Mouse (Mus musculus) heart, embryonic 14.5 days (tissue): Measurements from ENCODE around the gene Flrt1. TPM values are rescaled to one million over a fixed set of nuclear protein-coding genes. Genes with fewer than 3 reads are reported as not detected.

Source experiments
- ATAC-seq: fragments of 200-750 bp; cut with Nextera tagmentation; 2 replicates; pipeline ENCODE4 v1.8.0; 2017; ENCODE audit warnings: low read depth, moderate TSS enrichment; ENCODE audit not compliant: insufficient number of reproducible peaks, insufficient read depth, low FRiP score
- H3K27ac ChIP-seq, 2 experiments: fragments of 200-500 bp in 1 of 2; fragments of 300-500 bp in 1 of 2; sonication (generic) in 1 of 2; replicated peaks in 1 of 2; 2 replicates each; pipeline ENCODE4 v1.5.1; 2012 to 2014; ENCODE audit warnings: low read depth in 2 of 2, low read length in 2 of 2, control low read depth in 1 of 2, mild to moderate bottlenecking in 1 of 2, mixed read lengths in 1 of 2; ENCODE audit not compliant: control insufficient read depth in 1 of 2, insufficient read depth in 1 of 2
- H3K27me3 ChIP-seq: fragments of 300-500 bp; sonication (generic); 2 replicates; pipeline ENCODE4 v1.6.1; 2014; ENCODE audit warnings: mild to moderate bottlenecking, low read length, control low read depth; ENCODE audit not compliant: control insufficient read depth, insufficient read depth
- H3K36me3 ChIP-seq: fragments of 300-500 bp; sonication (generic); 2 replicates; pipeline ENCODE4 v1.6.1; 2014; ENCODE audit warnings: mild to moderate bottlenecking, control low read depth, low read length, mixed read lengths; ENCODE audit not compliant: control insufficient read depth, insufficient read depth
- H3K4me1 ChIP-seq, 2 experiments: fragments of 200-500 bp in 1 of 2; fragments of 300-500 bp in 1 of 2; sonication (generic) in 1 of 2; 2 replicates each; pipeline ENCODE4 v1.6.1; 2012 to 2014; ENCODE audit warnings: low read length in 2 of 2, control low read depth in 1 of 2, mixed read lengths in 1 of 2; ENCODE audit not compliant: control insufficient read depth in 2 of 2, insufficient read depth in 2 of 2
- H3K4me2 ChIP-seq: fragments of 300-500 bp; sonication (generic); 2 replicates; pipeline ENCODE4 v1.6.1; 2014; ENCODE audit warnings: mild to moderate bottlenecking, low read length
- H3K4me3 ChIP-seq, 2 experiments: fragments of 200-500 bp in 1 of 2; fragments of 300-500 bp in 1 of 2; sonication (generic) in 1 of 2; 2 replicates each; pipeline ENCODE4 v1.5.1; 2012 to 2014; ENCODE audit warnings: low read length in 2 of 2, mild to moderate bottlenecking in 2 of 2, control low read depth in 1 of 2, low read depth in 1 of 2, moderate library complexity in 1 of 2; ENCODE audit not compliant: control insufficient read depth in 1 of 2, insufficient read depth in 1 of 2
- H3K9ac ChIP-seq: fragments of 300-500 bp; sonication (generic); 2 replicates; pipeline ENCODE4 v1.6.1; 2014; ENCODE audit warnings: mild to moderate bottlenecking, low read length
- H3K9me3 ChIP-seq: fragments of 300-500 bp; sonication (generic); 2 replicates; pipeline ENCODE4 v1.6.1; 2016; ENCODE audit warnings: low read length, control low read depth; ENCODE audit not compliant: control insufficient read depth
- WGBS: fragments of 180-500 bp; shearing (Covaris S2); extraction: QIAGEN DNeasy Blood & Tissue Kit; methylation state at CpG from one replicate; pipeline ENCODE4 v1.1.7; 2014; 5-methylcytosine and 5-hydroxymethylcytosine counted together
- polyA plus RNA-seq: library from polyadenylated mRNA; unstranded; fragments of >200 nt; fragmentation: Nextera tagmentation; extraction: Ambion mirVana; gene quantifications from 2 replicates; pipeline ENCODE4 v1.2.1, GENCODE M21; 2014

Flrt1 gene
- polyA plus RNA-seq, 1 experiment from 2014 or later = 1.5 TPM

GRCm38 (mm10) chr19:7148096-7148495, 42.6 kb upstream of the Flrt1 start:
- WGBS = 52% methylated on average over 4 of the region's 4 CpGs

GRCm38 (mm10) chr19:7146376-7146775, 40.8 kb upstream of the Flrt1 start:
- Histone ChIP-seq H3K36me3 (no peaks in the 10 kb centered on the region), H3K4me1 (peaks cover 28 to 36% of the 10 kb centered on the region in 2 experiments), H3K4me3 (no peak overlapping the region), H3K9ac (no peak overlapping the region), H3K9me3 (no peaks in the 10 kb centered on the region), H3K27me3 (peaks cover 17% of the 10 kb centered on the region), H3K4me2 (no peak overlapping the region), H3K27ac (no peak overlapping the region)
- ATAC-seq = no peak
- 71% methylated on average over 13 of the region's 13 CpGs for WGBS

More at GRCm38 (mm10) chr19:7148096-7148495, 42.6 kb upstream of the Flrt1 start:
- Histone ChIP-seq H3K4me2 (no peak overlapping the region), H3K4me1 (peaks cover 20 to 23% of the 10 kb centered on the region in 2 experiments), H3K9me3 (no peaks in the 10 kb centered on the region), H3K4me3 (no peak overlapping the region), H3K9ac (no peak overlapping the region), H3K27me3 (peaks cover 17% of the 10 kb centered on the region), H3K36me3 (no peaks in the 10 kb centered on the region), H3K27ac (no peak overlapping the region)
- ATAC-seq = no peak

GRCm38 (mm10) chr19:7144458-7144857, 38.9 kb upstream of the Flrt1 start:
- H3K4me1 ChIP-seq = peaks cover 29 to 40% of the 10 kb centered on the region in 2 experiments
- no peak overlapping the region for H3K27ac ChIP-seq
- no peaks in the 10 kb centered on the region for H3K36me3 ChIP-seq
- H3K9me3 ChIP-seq = no peaks in the 10 kb centered on the region
- ATAC-seq = no peak
- peak overlapping the region; percentile 72 for H3K4me2 ChIP-seq
- H3K4me3 ChIP-seq = peak overlapping the region in 1 of 2 experiments; percentile 39; a peak in 1 of 4 replicates
- H3K27me3 ChIP-seq = peaks cover 17% of the 10 kb centered on the region
- peak overlapping the region; percentile 63; the same call in 1 of the 2 replicates for H3K9ac ChIP-seq
- WGBS = 73% methylated on average over 3 of the region's 3 CpGs

GRCm38 (mm10) chr19:7143854-7144253, 38.3 kb upstream of the Flrt1 start:
- Histone ChIP-seq H3K9ac (peak overlapping the region; percentile 63), H3K36me3 (no peaks in the 10 kb centered on the region), H3K4me3 (peak overlapping the region; percentile 39 to 40), H3K4me2 (peak overlapping the region; percentile 72), H3K27me3 (peaks cover 17% of the 10 kb centered on the region), H3K4me1 (peaks cover 29 to 40% of the 10 kb centered on the region in 2 experiments), H3K27ac (no peak overlapping the region), H3K9me3 (no peaks in the 10 kb centered on the region)
- no peak for ATAC-seq
- WGBS = under 1% methylated on average over 20 of the region's 20 CpGs

- Histone ChIP-seq H3K4me2 (no peak overlapping the region), H3K27me3 (peaks cover 17% of the 10 kb centered on the region), H3K4me1 (peaks cover 37 to 52% of the 10 kb centered on the region in 2 experiments), H3K9ac (no peak overlapping the region), H3K4me3 (no peak overlapping the region), H3K36me3 (no peaks in the 10 kb centered on the region), H3K27ac (peak overlapping the region in 1 of 2 experiments; percentile 6; a peak in 1 of 4 replicates), H3K9me3 (no peaks in the 10 kb centered on the region)
- 42% methylated on average over 5 of the region's 5 CpGs for WGBS
- 0 out of 2 replicates have a peak, but pooled peaks have one; percentile 6 for ATAC-seq
These were observed 36.8 kb upstream of the Flrt1 start for GRCm38 (mm10) chr19:7142207-7142915.

- peak overlapping the region in 1 of 2 experiments; percentile 6; a peak in 2 of 4 replicates for H3K27ac ChIP-seq
- H3K4me1 ChIP-seq = peaks cover 51 to 66% of the 10 kb centered on the region in 2 experiments
These were observed 35.4 kb upstream of the Flrt1 start for GRCm38 (mm10) chr19:7140856-7141421.

GRCm38 (mm10) chr19:7140373-7140772, 34.8 kb upstream of the Flrt1 start:
- Histone ChIP-seq H3K27ac (0 out of 4 replicates have a peak overlapping the region, but pooled peaks of 1 of the 2 experiments have one; percentile 6), H3K27me3 (peaks cover 16% of the 10 kb centered on the region), H3K36me3 (no peaks in the 10 kb centered on the region), H3K9me3 (no peaks in the 10 kb centered on the region), H3K4me3 (no peak overlapping the region), H3K9ac (peak overlapping the region; percentile 3; the same call in 1 of the 2 replicates), H3K4me2 (no peak overlapping the region), H3K4me1 (peaks cover 57 to 72% of the 10 kb centered on the region in 2 experiments)
- WGBS = 73% methylated on average over 6 of the region's 6 CpGs
- ATAC-seq = no peak

More at GRCm38 (mm10) chr19:7140856-7141421, 35.4 kb upstream of the Flrt1 start:
- H3K27me3 ChIP-seq = peaks cover 19% of the 10 kb centered on the region
- H3K4me3 ChIP-seq = no peak overlapping the region
- no peak overlapping the region for H3K4me2 ChIP-seq
- H3K36me3 ChIP-seq = no peaks in the 10 kb centered on the region
- ATAC-seq = no peak
- H3K9me3 ChIP-seq = no peaks in the 10 kb centered on the region
- WGBS = 52% methylated on average over 12 of the region's 12 CpGs
- peak overlapping the region; percentile 3; the same call in 1 of the 2 replicates for H3K9ac ChIP-seq
